Mouse (Mus musculus): ENCODE measurements around the gene Zbtb25.

DNA sequence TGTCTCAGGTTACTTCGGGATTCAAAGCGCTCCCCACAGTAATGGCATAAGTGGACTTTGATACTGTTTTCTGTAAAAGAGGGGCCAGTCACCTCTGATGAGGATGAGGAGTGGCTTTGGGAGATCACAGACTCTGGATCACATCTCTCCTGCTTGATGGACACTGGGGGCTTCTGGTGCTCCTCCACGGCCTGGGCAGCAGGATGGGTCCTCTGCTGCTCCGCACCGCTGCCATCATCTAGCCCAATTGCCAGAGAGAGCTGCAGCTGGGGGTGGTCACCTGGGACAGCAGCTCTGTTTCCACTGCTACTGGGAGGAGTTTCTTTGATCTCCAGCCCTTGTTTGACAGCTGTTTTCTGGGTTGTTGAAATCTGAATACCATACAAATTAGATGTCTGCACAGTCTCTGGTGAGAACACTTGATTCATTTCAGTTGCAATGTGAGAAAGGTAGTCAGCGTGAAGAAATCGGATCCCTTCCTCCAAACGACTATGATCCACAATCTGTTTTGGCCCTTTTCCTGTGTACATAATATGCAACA lies 19.7 kb downstream of the Zbtb25 start:
- no peak for TF ChIP-seq CTCF (IDR thresholded peaks at IDR 0.05; ENCODE audit: low read depth)
- TF ChIP-seq EP300 (IDR thresholded peaks at IDR 0.05; ENCODE audit: low read depth) = no peak
